10 mouse cellular contexts compared by ENCODE assay signal in genomic region chr6:54041386-54042043, GRCm38 (mm10). TPM values are rescaled to one million over a fixed set of nuclear protein-coding genes. Genes with fewer than 3 reads are reported as not detected.
A peak's percentile ranks its signal among the peaks of the same experiment; 100 is the strongest.
DNase-seq lines count a peak whose midpoint lies in the region; ATAC-seq lines count a peak whose summit lies in the region.
"Had no signal": no experiment of that assay in that cellular context is flagged by ENCODE, and none has a peak within 500 bp of the region (broad histone marks: within the 10 kb centered on the region; RNA-seq: fewer than 3 reads in every experiment).

No protein-coding gene starts in this region.

- peaks cover 5% of the 10 kb centered on the region; the same call in 1 of the 2 replicates for H3K4me1 ChIP-seq in intestine, embryonic 14.5 days (replicated peaks; ENCODE audit: control insufficient read depth, insufficient read depth, low read length)
- H3K4me1 ChIP-seq in intestine, embryonic 16.5 days (ENCODE audit: control insufficient read depth, insufficient read depth, low read length): peaks cover 15% of the 10 kb centered on the region
- peaks cover 23% of the 10 kb centered on the region for H3K4me1 ChIP-seq in embryonic facial prominence, embryonic 13.5 days
- peaks cover 10% of the 10 kb centered on the region; the same call in 1 of the 2 replicates for H3K4me1 ChIP-seq in hindbrain, embryonic 16.5 days (ENCODE audit: control insufficient read depth, insufficient read depth, low read depth, low read length)
- H3K4me1 ChIP-seq in neural tube, embryonic 12.5 days: peaks cover 18% of the 10 kb centered on the region; the same call in 1 of the 2 replicates
- H3K4me1 ChIP-seq in heart, embryonic 11.5 days (ENCODE audit: control insufficient read depth, insufficient read depth, low read length): peaks cover 4% of the 10 kb centered on the region; the same call in 1 of the 2 replicates

- no peak overlapping the region for H3K4me3 ChIP-seq in intestine, embryonic 14.5 days (ENCODE audit: low read depth, low read length)
- no peak overlapping the region for H3K4me3 ChIP-seq in intestine, embryonic 16.5 days (ENCODE audit: low read length)
- H3K4me3 ChIP-seq in embryonic facial prominence, embryonic 13.5 days: no peak overlapping the region
- peak overlapping the region; percentile 73 for H3K4me3 ChIP-seq in hindbrain, embryonic 16.5 days (ENCODE audit: low read length)
- no peak overlapping the region for H3K4me3 ChIP-seq in neural tube, embryonic 12.5 days
- no peak overlapping the region for H3K4me3 ChIP-seq in heart, embryonic 11.5 days (ENCODE audit: low read depth, low read length)

- H3K36me3 ChIP-seq in intestine, embryonic 14.5 days (ENCODE audit: control insufficient read depth, insufficient read depth, low read length): no peaks in the 10 kb centered on the region
- H3K36me3 ChIP-seq in intestine, embryonic 16.5 days (ENCODE audit: control insufficient read depth, insufficient read depth, low read length): no peaks in the 10 kb centered on the region
- no peaks in the 10 kb centered on the region for H3K36me3 ChIP-seq in embryonic facial prominence, embryonic 13.5 days
- H3K36me3 ChIP-seq in hindbrain, embryonic 16.5 days (ENCODE audit: control insufficient read depth, insufficient read depth, low read length): no peaks in the 10 kb centered on the region
- H3K36me3 ChIP-seq in neural tube, embryonic 12.5 days: no peaks in the 10 kb centered on the region
- no peaks in the 10 kb centered on the region for H3K36me3 ChIP-seq in heart, embryonic 11.5 days (ENCODE audit: control insufficient read depth, insufficient read depth, low read length)

- no peak overlapping the region for H3K9ac ChIP-seq in intestine, embryonic 14.5 days (ENCODE audit: low read length)
- no peak overlapping the region for H3K9ac ChIP-seq in intestine, embryonic 16.5 days (ENCODE audit: low read depth, low read length)
- no peak overlapping the region for H3K9ac ChIP-seq in embryonic facial prominence, embryonic 13.5 days
- H3K9ac ChIP-seq in hindbrain, embryonic 16.5 days (ENCODE audit: low read depth, low read length): no peak overlapping the region; the same call in 1 of the 2 replicates
- no peak overlapping the region for H3K9ac ChIP-seq in neural tube, embryonic 12.5 days
- no peak overlapping the region for H3K9ac ChIP-seq in heart, embryonic 11.5 days (ENCODE audit: low read depth, low read length)

- WGBS in intestine, embryonic 14.5 days: 49% methylated on average over 13 of the region's 13 CpGs
- WGBS in intestine, embryonic 16.5 days: 48% methylated on average over 13 of the region's 13 CpGs
- WGBS in embryonic facial prominence, embryonic 13.5 days: 29% methylated on average over 13 of the region's 13 CpGs
- WGBS in hindbrain, embryonic 16.5 days: 23% methylated on average over 13 of the region's 13 CpGs
- WGBS in neural tube, embryonic 12.5 days: 27% methylated on average over 13 of the region's 13 CpGs
- 21% methylated on average over 13 of the region's 13 CpGs for WGBS in heart, embryonic 11.5 days (ENCODE audit: insufficient replicate concordance)

- H3K27ac ChIP-seq in intestine, embryonic 14.5 days (ENCODE audit: low read depth): no peak overlapping the region
- no peak overlapping the region for H3K27ac ChIP-seq in intestine, embryonic 16.5 days (ENCODE audit: low read length)
- H3K27ac ChIP-seq in embryonic facial prominence, embryonic 13.5 days: no peak overlapping the region
- H3K27ac ChIP-seq in hindbrain, embryonic 16.5 days (ENCODE audit: low read depth, low read length): no peak overlapping the region
- H3K27ac ChIP-seq in neural tube, embryonic 12.5 days: no peak overlapping the region
- H3K27ac ChIP-seq in heart, embryonic 11.5 days (ENCODE audit: low read depth, low read length): no peak overlapping the region

- H3K4me2 ChIP-seq in intestine, embryonic 14.5 days (ENCODE audit: low read length): peak overlapping the region; percentile 90
- no peak overlapping the region for H3K4me2 ChIP-seq in intestine, embryonic 16.5 days (ENCODE audit: low read depth, low read length)
- H3K4me2 ChIP-seq in embryonic facial prominence, embryonic 13.5 days: peak overlapping the region; percentile 96; the same call in 1 of the 2 replicates
- H3K4me2 ChIP-seq in hindbrain, embryonic 16.5 days (ENCODE audit: low read length): peak overlapping the region; percentile 90
- H3K4me2 ChIP-seq in neural tube, embryonic 12.5 days (replicated peaks): peak overlapping the region; percentile 91
- no peak overlapping the region for H3K4me2 ChIP-seq in heart, embryonic 11.5 days

- DNase-seq in intestine, embryonic 14.5 days (ENCODE audit: low spot score): no peak
- no peak for DNase-seq in thymus, postnatal 36 days
- DNase-seq in thymus, postnatal 4 days: no peak
- DNase-seq: lung, postnatal 36 days; right cerebral cortex, postnatal 14 days had no signal

- ATAC-seq in intestine, embryonic 14.5 days (replicated peaks; ENCODE audit: low FRiP score, low TSS enrichment, low read depth): no peak
- no peak for ATAC-seq in intestine, embryonic 16.5 days
- no peak for ATAC-seq in embryonic facial prominence, embryonic 13.5 days (ENCODE audit: insufficient number of reproducible peaks, insufficient read depth, low FRiP score, low TSS enrichment, low read depth)
- no peak for ATAC-seq in hindbrain, embryonic 16.5 days
- ATAC-seq in neural tube, embryonic 12.5 days (ENCODE audit: low FRiP score, low read depth): no peak
- no peak for ATAC-seq in heart, embryonic 11.5 days (replicated peaks; ENCODE audit: insufficient number of reproducible peaks, low FRiP score, low TSS enrichment)

- no peaks in the 10 kb centered on the region for H3K9me3 ChIP-seq in intestine, embryonic 14.5 days (ENCODE audit: control insufficient read depth, low read length)
- H3K9me3 ChIP-seq in intestine, embryonic 16.5 days (ENCODE audit: control insufficient read depth, low read length): no peaks in the 10 kb centered on the region
- no peaks in the 10 kb centered on the region for H3K9me3 ChIP-seq in embryonic facial prominence, embryonic 13.5 days
- no peaks in the 10 kb centered on the region for H3K9me3 ChIP-seq in hindbrain, embryonic 16.5 days (ENCODE audit: control insufficient read depth, low read length)
- H3K9me3 ChIP-seq in neural tube, embryonic 12.5 days: no peaks in the 10 kb centered on the region
- H3K9me3 ChIP-seq in heart, embryonic 11.5 days (replicated peaks; ENCODE audit: control insufficient read depth, low read length): no peaks in the 10 kb centered on the region

- H3K27me3 ChIP-seq in intestine, embryonic 14.5 days (replicated peaks; ENCODE audit: control insufficient read depth, insufficient read depth, low read length): peaks cover 20% of the 10 kb centered on the region
- no peaks in the 10 kb centered on the region for H3K27me3 ChIP-seq in intestine, embryonic 16.5 days (replicated peaks; ENCODE audit: control insufficient read depth, insufficient read depth, low read length)
- peaks cover 53% of the 10 kb centered on the region for H3K27me3 ChIP-seq in embryonic facial prominence, embryonic 13.5 days
- H3K27me3 ChIP-seq in hindbrain, embryonic 16.5 days (replicated peaks; ENCODE audit: control insufficient read depth, insufficient read depth, low read length): no peaks in the 10 kb centered on the region
- H3K27me3 ChIP-seq in neural tube, embryonic 12.5 days (replicated peaks): peaks cover 19% of the 10 kb centered on the region; the same call in 1 of the 2 replicates
- H3K27me3 ChIP-seq in heart, embryonic 11.5 days (ENCODE audit: control insufficient read depth, insufficient read depth, low read length): peaks cover 21% of the 10 kb centered on the region

RNA-seq across cellular contexts. Expression of gene Chn2, which starts 2.2 kb away (rescaled TPM):
- polyA plus RNA-seq in intestine, embryonic 14.5 days (2014; fragmentation: Nextera tagmentation; extraction: Ambion mirVana): 23.6 and 25.0 TPM in 2 replicates
- polyA plus RNA-seq in intestine, embryonic 16.5 days (2015; fragmentation: Nextera tagmentation; extraction: Ambion mirVana): 20.2 and 20.8 TPM in 2 replicates
- polyA plus RNA-seq in embryonic facial prominence, embryonic 13.5 days (2015; fragmentation: Nextera tagmentation; extraction: Ambion mirVana): 6.9 and 9.7 TPM in 2 replicates
- 24.4 and 26.3 TPM in 2 replicates for polyA plus RNA-seq in hindbrain, embryonic 16.5 days (2015; fragmentation: Nextera tagmentation; extraction: Ambion mirVana)
- polyA plus RNA-seq in neural tube, embryonic 12.5 days (2016; fragmentation: Nextera tagmentation; extraction: Ambion mirVana): 18.9 and 24.3 TPM in 2 replicates
- 5.9 and 6.2 TPM in 2 replicates for polyA plus RNA-seq in heart, embryonic 11.5 days (2014; fragmentation: Nextera tagmentation; extraction: Ambion mirVana)

Comparison
In these comparisons a context has a peak if more than half of its experiments do, and no peak if none do; other contexts are left out.
1. H3K4me2 ChIP-seq: peak in intestine, embryonic 14.5 days (single experiment), embryonic facial prominence, embryonic 13.5 days (single experiment), hindbrain, embryonic 16.5 days (single experiment) and neural tube, embryonic 12.5 days (single experiment); none in intestine, embryonic 16.5 days (single experiment) and heart, embryonic 11.5 days (single experiment).